In the genomic region with DNA sequence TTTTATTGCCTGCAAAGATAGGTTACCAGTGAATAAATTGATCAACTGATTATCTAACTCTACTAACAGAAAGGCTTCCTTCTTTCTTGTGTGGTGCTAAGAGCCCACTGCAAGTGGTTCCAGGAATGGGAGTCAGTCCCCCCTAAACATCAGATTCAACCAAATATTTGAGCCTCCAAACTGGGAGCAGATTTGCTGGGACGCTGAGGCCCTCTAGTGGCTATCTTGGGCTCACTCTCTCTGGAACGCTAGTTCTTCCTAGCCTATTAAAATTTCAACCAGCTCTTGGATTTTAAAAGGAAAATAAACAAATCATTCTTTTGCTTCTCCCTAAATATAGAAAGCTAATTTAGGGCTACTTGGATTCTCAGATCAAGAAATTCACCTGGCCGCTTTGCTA, we compare ENCODE assay signal across 9 mouse cellular contexts.
DNase-seq lines count a peak whose midpoint lies in the region; ATAC-seq and TF ChIP-seq lines count a peak whose summit lies in the region.
"Had no signal": no experiment of that assay in that cellular context is flagged by ENCODE, and none has a peak within 500 bp of the region (broad histone marks: within the 10 kb centered on the region; RNA-seq: fewer than 3 reads in every experiment).

No protein-coding gene starts in this region.

- peak; percentile 11 for DNase-seq in kidney, adult 2 months
- no peak for DNase-seq in kidney, adult 11 months
- no peak for DNase-seq in Patski (ENCODE audit: low read depth, low spot score)
- peak; percentile 68 to 81 for DNase-seq in cerebellum, postnatal 25 days
- peak; percentile 49 for DNase-seq in gastrocnemius, postnatal 10 days
- peak; percentile 42 to 50 for DNase-seq in left cerebral cortex, postnatal 36 days (ENCODE audit: low spot score in 2 of 2)
- DNase-seq in right cerebral cortex, adult 18-20 months: peak; percentile 61
- DNase-seq in thymus, adult 2 months: no peak

- no peaks in the 10 kb centered on the region for H3K4me1 ChIP-seq in kidney, adult 2 months (ENCODE audit: control insufficient read depth, insufficient read depth, low read length)
- H3K4me1 ChIP-seq in thymus, adult 2 months (replicated peaks; ENCODE audit: control insufficient read depth, insufficient read depth, low read length): no peaks in the 10 kb centered on the region
- H3K4me1 ChIP-seq: limb, embryonic 12.5 days had no signal

- H3K27me3 ChIP-seq in kidney, adult 2 months (replicated peaks; ENCODE audit: control insufficient read depth, insufficient read depth, low read length): no peaks in the 10 kb centered on the region
- peaks cover 11% of the 10 kb centered on the region for H3K27me3 ChIP-seq in Patski
- no peaks in the 10 kb centered on the region for H3K27me3 ChIP-seq in thymus, adult 2 months (ENCODE audit: control insufficient read depth, insufficient read depth, low read length)
- H3K27me3 ChIP-seq: limb, embryonic 12.5 days had no signal

- in situ Hi-C loops in Patski (cut with MboI; ENCODE audit: low pct_unique_long_range_greater_than_20kb): no loop called here

- no peak overlapping the region for H3K4me3 ChIP-seq in kidney, adult 2 months (ENCODE audit: insufficient read depth, low read depth, low read length)
- no peak overlapping the region for H3K4me3 ChIP-seq in thymus, adult 2 months (ENCODE audit: control insufficient read depth, insufficient read depth, low read length)
- H3K4me3 ChIP-seq: limb, embryonic 12.5 days had no signal

- 30% methylated on average over 3 of the region's 3 CpGs for WGBS in kidney, adult 2 months
- WGBS in thymus, adult 2 months: 34% methylated on average over 3 of the region's 3 CpGs

- peak; percentile 66 for TF ChIP-seq CTCF in kidney, adult 2 months (conservative IDR thresholded peaks at IDR 0.05; ENCODE audit: insufficient read depth, insufficient read length, low read depth, low read length)
- TF ChIP-seq CTCF in Patski (IDR thresholded peaks at IDR 0.05): peak; percentile 70
- TF ChIP-seq CTCF in thymus, adult 2 months (IDR thresholded peaks at IDR 0.05; ENCODE audit: borderline replicate concordance, control insufficient read depth, extremely low read depth, insufficient read depth, low read length, poor library complexity): no peak

- no peak for ATAC-seq in Patski

- POLR2A ChIA-PET in Patski (lab: Charles Lee): no interaction called here

- CTCF ChIA-PET in Patski (lab: Charles Lee): interaction anchor here (0.7 to 1.0 kb wide), 3 partner anchors 8 to 109 kb away, joined by 3 to 5 read pairs (median 3); no protein-coding TSS in a partner anchor

- intact Hi-C loops in left cerebral cortex, postnatal 36 days (cut with DNase I): loop anchor here (2.0 to 10.0 kb wide), 4 partner anchors 112 to 448 kb away; no protein-coding TSS in a partner anchor

- no peak overlapping the region for H3K27ac ChIP-seq in kidney, adult 2 months (ENCODE audit: insufficient read depth, low read depth, low read length)
- no peak overlapping the region for H3K27ac ChIP-seq in thymus, adult 2 months (ENCODE audit: control insufficient read depth, insufficient read depth, low read length)
- H3K27ac ChIP-seq: limb, embryonic 12.5 days had no signal

- no peaks in the 10 kb centered on the region for H3K36me3 ChIP-seq in kidney, adult 2 months (ENCODE audit: control insufficient read depth, insufficient read depth, low read length)
- H3K36me3 ChIP-seq in thymus, adult 2 months (ENCODE audit: control insufficient read depth, insufficient read depth, low read length): no peaks in the 10 kb centered on the region
- H3K36me3 ChIP-seq: limb, embryonic 12.5 days had no signal

- no peak for TF ChIP-seq POLR2A in kidney, adult 2 months (IDR thresholded peaks at IDR 0.05; ENCODE audit: low read depth, low read length)
- TF ChIP-seq POLR2A in thymus, adult 2 months (IDR thresholded peaks at IDR 0.05; ENCODE audit: control insufficient read depth, extremely low read depth, insufficient read depth, low read length, poor library complexity): no peak

Comparison
In these comparisons a context has a peak if more than half of its experiments do, and no peak if none do; other contexts are left out.
1. DNase-seq: peak in kidney, adult 2 months (single experiment), cerebellum, postnatal 25 days (2 of 2), gastrocnemius, postnatal 10 days (single experiment), left cerebral cortex, postnatal 36 days (2 of 2) and right cerebral cortex, adult 18-20 months (single experiment); none in kidney, adult 11 months (single experiment), Patski (single experiment) and thymus, adult 2 months (single experiment).